Mouse (Mus musculus): ENCODE results near the gene Zfp503.
A peak's percentile ranks its signal among the peaks of the same experiment; 100 is the strongest.

The Zfp503 gene

GRCm38 (mm10) chr14:21968978-21969377, 20.4 kb downstream of the Zfp503 start:
- DNase-seq (ENCODE audit: low read depth, low spot score), result peak; percentile 75

GRCm38 (mm10) chr14:21967375-21968010, 21.9 kb downstream of the Zfp503 start:
- DNase-seq (ENCODE audit: low read depth, low spot score), result no peak

GRCm38 (mm10) chr14:21966276-21966675, 23.1 kb downstream of the Zfp503 start:
- no peak for DNase-seq (ENCODE audit: low read depth, low spot score)

- DNase-seq (ENCODE audit: low read depth, low spot score), result no peak
Measured at GRCm38 (mm10) chr14:21962381-21963050, 26.9 kb downstream of the Zfp503 start.

GRCm38 (mm10) chr14:21959243-21959642, 30.2 kb downstream of the Zfp503 start:
- DNase-seq (ENCODE audit: low read depth, low spot score), result no peak

GRCm38 (mm10) chr14:21958643-21959042, 30.8 kb downstream of the Zfp503 start:
- no peak for DNase-seq (ENCODE audit: low read depth, low spot score)

GRCm38 (mm10) chr14:21952541-21952940, 36.9 kb downstream of the Zfp503 start:
- DNase-seq (ENCODE audit: low read depth, low spot score), result no peak

- DNase-seq (ENCODE audit: low read depth, low spot score), result no peak
Measured at GRCm38 (mm10) chr14:21951896-21952523, 37.4 kb downstream of the Zfp503 start.

GRCm38 (mm10) chr14:21944946-21945345, 44.5 kb downstream of the Zfp503 start:
- no peak for DNase-seq (ENCODE audit: low read depth, low spot score)

- no peak for DNase-seq (ENCODE audit: low read depth, low spot score)
Measured at GRCm38 (mm10) chr14:21941581-21941980, 47.8 kb downstream of the Zfp503 start.

GRCm38 (mm10) chr14:21937116-21937515, 52.3 kb downstream of the Zfp503 start:
- no peak for DNase-seq (ENCODE audit: low read depth, low spot score)

- DNase-seq (ENCODE audit: low read depth, low spot score), result no peak
Measured at GRCm38 (mm10) chr14:21936102-21936630, 53.2 kb downstream of the Zfp503 start.
